Mouse (Mus musculus) c-Kit-negative CD71-positive TER-119-positive erythroid progenitor cells, embryonic 14.5 days (primary cell): Measurements from ENCODE around the gene Vdac2.

Experiments used
- DNase-seq: peaks from one replicate; pipeline ENCODE4 v3.0.0-alpha.2; 2013; ENCODE audit warnings: low read depth, low spot score

Vdac2 gene

GRCm38 (mm10) chr14:21817453-21817852, 7.6 kb upstream of the Vdac2 start:
- DNase-seq = no peak

- no peak for DNase-seq
These were observed 4.0 kb upstream of the Vdac2 start for GRCm38 (mm10) chr14:21820880-21821505.

- no peak for DNase-seq
These were observed 2.7 kb upstream of the Vdac2 start for GRCm38 (mm10) chr14:21822307-21822706.

GRCm38 (mm10) chr14:21822795-21823374, 2.2 kb upstream of the Vdac2 start:
- peak; percentile 44 for DNase-seq

GRCm38 (mm10) chr14:21823897-21824296, 1.1 kb upstream of the Vdac2 start:
- DNase-seq = no peak

GRCm38 (mm10) chr14:21825786-21826491, 901 bp downstream of the Vdac2 start:
- no peak for DNase-seq

- peak; percentile 90 for DNase-seq
These were observed 6.1 kb downstream of the Vdac2 start for GRCm38 (mm10) chr14:21830876-21831767.

GRCm38 (mm10) chr14:21831830-21832403, 6.9 kb downstream of the Vdac2 start:
- DNase-seq = no peak

- DNase-seq = no peak
These were observed 13.4 kb downstream of the Vdac2 start for GRCm38 (mm10) chr14:21838336-21839017.

- DNase-seq = no peak
These were observed 17.0 kb downstream of the Vdac2 start for GRCm38 (mm10) chr14:21841819-21842592.

- DNase-seq = no peak
These were observed 18.2 kb downstream of the Vdac2 start for GRCm38 (mm10) chr14:21843263-21843662.

GRCm38 (mm10) chr14:21846827-21847380, 21.9 kb downstream of the Vdac2 start:
- DNase-seq = no peak

GRCm38 (mm10) chr14:21847381-21848165, 22.5 kb downstream of the Vdac2 start:
- no peak for DNase-seq

GRCm38 (mm10) chr14:21848166-21849154, 23.4 kb downstream of the Vdac2 start, which contains the start of gene Comtd1:
Comtd1 (minus strand) TSS chr14:21848977.
- peak; percentile 90 for DNase-seq

- DNase-seq = no peak
These were observed 24.7 kb downstream of the Vdac2 start for GRCm38 (mm10) chr14:21849524-21850418.

GRCm38 (mm10) chr14:21850419-21851127, 25.5 kb downstream of the Vdac2 start:
- DNase-seq = no peak
